Mouse (Mus musculus) Patski (cell line): ENCODE results near the gene Ate1. TPM values are rescaled to one million over a fixed set of nuclear protein-coding genes. Genes with fewer than 3 reads are reported as not detected.

Source experiments
- ATAC-seq: fragments of 100-300 bp; one replicate; pipeline ENCODE4 v1.8.0; 2021
- CTCF ChIA-PET: fragments of 350-600 bp; sonication (Branson Sonifier 250); formaldehyde crosslinking; loops from one replicate; lab custom pipeline; 2022; ENCODE audit warnings: inconsistent platforms; lab: Charles Lee
- POLR2A ChIA-PET: fragments of 350-600 bp; sonication (Branson Sonifier 250); formaldehyde crosslinking; loops from one replicate; lab custom pipeline; 2022; ENCODE audit warnings: antibody characterized with exemption, inconsistent platforms; lab: Charles Lee
- DNase-seq: peaks from one replicate; pipeline ENCODE4 v3.0.0-alpha.2; 2011; ENCODE audit warnings: low read depth, low spot score
- H3K27me3 ChIP-seq: fragments of 371-371 bp; one replicate; pipeline ENCODE4 v1.5.1; 2021
- CTCF ChIP-seq: fragments of 100-300 bp; IDR thresholded peaks from one replicate; pipeline ENCODE4 v1.5.1; 2021
- in situ Hi-C: fragments of 300-500 bp; cut with MboI; formaldehyde crosslinking; loops from 3 replicates; pipeline ENCODE4 v1.11.1; 2018; ENCODE audit warnings: low pct_unique_long_range_greater_than_20kb, mixed read lengths
- polyA plus RNA-seq: library from polyadenylated mRNA; unstranded; gene quantifications from one replicate; pipeline ENCODE4 v1.2.3, GENCODE M21; 2021

The Ate1 gene
- 28.8 TPM for polyA plus RNA-seq

GRCm38 (mm10) chr7:130520049-130520425 lies at the start of gene Ate1:
Gene Ate1, minus strand, starts transcription at chr7:130520369.
- CTCF ChIA-PET, result interaction anchor here (0.9 kb wide), 1 partner anchor 12 kb away, joined by 3 read pairs; no protein-coding TSS in a partner anchor
- DNase-seq, result no peak
- in situ Hi-C loops, result no loop called here
- H3K27me3 ChIP-seq, result no peaks in the 10 kb centered on the region
- TF ChIP-seq CTCF, result no peak
- POLR2A ChIA-PET, result no interaction called here
- no peak for ATAC-seq

- CTCF ChIA-PET, result interaction anchor here (1.8 kb wide), 1 partner anchor 14 kb away, joined by 4 read pairs; no protein-coding TSS in a partner anchor
- ATAC-seq, result no peak
Observed at GRCm38 (mm10) chr7:130568783-130569436, 48.7 kb upstream of the Ate1 start.

GRCm38 (mm10) chr7:130564596-130564995 lies 44.4 kb upstream of the Ate1 start:
- H3K27me3 ChIP-seq, result no peaks in the 10 kb centered on the region
- CTCF ChIA-PET, result interaction anchor here (2.0 to 2.7 kb wide), 2 partner anchors 9 to 13 kb away, joined by 6 to 7 read pairs; no protein-coding TSS in a partner anchor
- ATAC-seq (no peak), DNase-seq (no peak)
- no peak for TF ChIP-seq CTCF
- POLR2A ChIA-PET, result interaction anchor here (0.6 kb wide), 1 partner anchor 134 kb away, joined by 5 read pairs; no protein-coding TSS in a partner anchor
- in situ Hi-C loops, result no loop called here

More at GRCm38 (mm10) chr7:130568783-130569436, 48.7 kb upstream of the Ate1 start:
- TF ChIP-seq CTCF, result no peak
- H3K27me3 ChIP-seq, result no peaks in the 10 kb centered on the region
- POLR2A ChIA-PET, result no interaction called here
- in situ Hi-C loops, result no loop called here
- no peak for DNase-seq

GRCm38 (mm10) chr7:130563880-130564279 lies 43.7 kb upstream of the Ate1 start:
- POLR2A ChIA-PET, result no interaction called here
- TF ChIP-seq CTCF, result no peak
- DNase-seq, result no peak

GRCm38 (mm10) chr7:130563276-130563675 lies 43.1 kb upstream of the Ate1 start:
- DNase-seq, result no peak
- ChIA-PET POLR2A (no interaction called here), CTCF (no interaction called here)
- TF ChIP-seq CTCF, result no peak
- in situ Hi-C loops, result no loop called here
- H3K27me3 ChIP-seq, result no peaks in the 10 kb centered on the region
- no peak for ATAC-seq

More at GRCm38 (mm10) chr7:130563880-130564279, 43.7 kb upstream of the Ate1 start:
- H3K27me3 ChIP-seq, result no peaks in the 10 kb centered on the region
- in situ Hi-C loops, result no loop called here
- CTCF ChIA-PET, result no interaction called here
- ATAC-seq, result no peak

- DNase-seq, result no peak
- ATAC-seq, result no peak
- in situ Hi-C loops, result no loop called here
- TF ChIP-seq CTCF, result no peak
- POLR2A ChIA-PET, result no interaction called here
- CTCF ChIA-PET, result interaction anchor here (2.1 kb wide), 1 partner anchor 13 kb away, joined by 4 read pairs; no protein-coding TSS in a partner anchor
- H3K27me3 ChIP-seq, result no peaks in the 10 kb centered on the region
Observed at GRCm38 (mm10) chr7:130560933-130561332, 40.8 kb upstream of the Ate1 start.

GRCm38 (mm10) chr7:130558592-130558991 lies 38.4 kb upstream of the Ate1 start:
- CTCF ChIA-PET, result interaction anchor here (0.9 to 1.5 kb wide), 2 partner anchors 9 to 17 kb away, joined by 3 to 5 read pairs; no protein-coding TSS in a partner anchor
- in situ Hi-C loops, result no loop called here
- no peak for TF ChIP-seq CTCF
- H3K27me3 ChIP-seq, result no peaks in the 10 kb centered on the region
- POLR2A ChIA-PET, result no interaction called here
- DNase-seq, result no peak
- no peak for ATAC-seq

- ATAC-seq (no peak), DNase-seq (no peak)
- POLR2A ChIA-PET, result interaction anchor here (1.0 kb wide), 1 partner anchor 8 kb away, joined by 3 read pairs; no protein-coding TSS in a partner anchor
- in situ Hi-C loops, result no loop called here
- no peaks in the 10 kb centered on the region for H3K27me3 ChIP-seq
- CTCF ChIA-PET, result interaction anchor here (1.1 to 2.3 kb wide), 2 partner anchors 11 to 14 kb away, joined by 4 to 7 read pairs; no protein-coding TSS in a partner anchor
- no peak for TF ChIP-seq CTCF
Observed at GRCm38 (mm10) chr7:130555597-130555996, 35.4 kb upstream of the Ate1 start.

- DNase-seq (no peak), ATAC-seq (no peak)
- in situ Hi-C loops, result no loop called here
- no peak for TF ChIP-seq CTCF
- ChIA-PET POLR2A (no interaction called here), CTCF (interaction anchor here (1.2 kb wide), 1 partner anchor 21 kb away, joined by 3 read pairs; no protein-coding TSS in a partner anchor)
- no peaks in the 10 kb centered on the region for H3K27me3 ChIP-seq
Observed at GRCm38 (mm10) chr7:130553321-130553720, 33.2 kb upstream of the Ate1 start.

GRCm38 (mm10) chr7:130552780-130553179 lies 32.6 kb upstream of the Ate1 start:
- H3K27me3 ChIP-seq, result no peaks in the 10 kb centered on the region
- ChIA-PET POLR2A (no interaction called here), CTCF (interaction anchor here (0.7 to 1.9 kb wide), 2 partner anchors 20 to 210 kb away, joined by 3 to 8 read pairs; no protein-coding TSS in a partner anchor)
- no peak for TF ChIP-seq CTCF
- no peak for DNase-seq
- no peak for ATAC-seq
- in situ Hi-C loops, result no loop called here
